Mouse (Mus musculus): ENCODE measurements around the gene Ebpl. TPM values are rescaled to one million over a fixed set of nuclear protein-coding genes. Genes with fewer than 3 reads are reported as not detected.
"Not testable (repeated sequence)": the region's sequence is repeated elsewhere in the genome, so short reads cannot be mapped to it uniquely, and the experiment has no call there.

The Ebpl gene
- polyA plus RNA-seq, 1 experiment: 2.9 TPM

DNA sequence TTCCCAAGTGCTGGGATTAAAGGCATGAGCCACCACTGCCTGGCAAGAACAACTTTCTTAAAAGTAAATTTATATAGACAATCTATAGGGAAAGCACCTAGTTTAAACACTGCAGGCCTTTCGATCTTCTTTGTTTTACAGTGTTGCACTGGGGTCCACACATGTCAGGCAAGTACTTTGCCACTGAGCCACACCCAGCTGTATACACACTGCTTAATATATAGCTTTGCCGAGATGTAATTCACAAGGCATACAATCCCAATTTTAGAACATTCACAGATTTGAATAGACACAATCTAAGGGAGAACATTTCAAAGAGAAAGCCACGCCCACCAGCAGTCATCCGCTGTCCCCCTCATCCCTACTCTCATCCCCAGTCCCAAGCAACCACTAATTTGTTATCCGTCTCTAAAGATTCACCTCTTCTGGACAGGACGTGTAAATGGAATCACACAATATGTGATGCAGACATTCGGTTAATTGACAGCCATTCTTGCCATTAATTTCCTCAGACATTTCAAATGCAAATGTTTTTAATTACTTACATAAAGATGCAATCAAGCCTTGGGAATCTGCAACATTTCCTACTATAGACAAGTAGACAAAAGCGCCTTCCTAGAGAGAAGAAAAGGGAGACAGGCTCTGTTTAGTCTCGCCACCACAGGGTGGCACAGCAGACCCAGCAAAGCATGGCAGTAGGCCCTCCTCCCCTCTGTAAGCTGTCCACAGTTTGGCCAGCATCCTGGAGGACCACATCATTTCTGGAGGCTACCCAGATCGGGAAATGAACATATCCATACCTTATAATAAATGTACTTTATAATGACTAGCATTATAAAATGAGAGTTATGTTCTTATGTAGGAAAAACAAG lies 13.2 kb downstream of the Ebpl start:
- Histone ChIP-seq H3K4me1 (ENCODE audit: control insufficient read depth, insufficient read depth, insufficient read length, low read length) (no peaks in the 10 kb centered on the region), H3K27ac (replicated peaks; ENCODE audit: low read depth, low read length) (no peak overlapping the region), H3K4me3 (ENCODE audit: insufficient read depth, low read depth, low read length) (no peak overlapping the region)

DNA sequence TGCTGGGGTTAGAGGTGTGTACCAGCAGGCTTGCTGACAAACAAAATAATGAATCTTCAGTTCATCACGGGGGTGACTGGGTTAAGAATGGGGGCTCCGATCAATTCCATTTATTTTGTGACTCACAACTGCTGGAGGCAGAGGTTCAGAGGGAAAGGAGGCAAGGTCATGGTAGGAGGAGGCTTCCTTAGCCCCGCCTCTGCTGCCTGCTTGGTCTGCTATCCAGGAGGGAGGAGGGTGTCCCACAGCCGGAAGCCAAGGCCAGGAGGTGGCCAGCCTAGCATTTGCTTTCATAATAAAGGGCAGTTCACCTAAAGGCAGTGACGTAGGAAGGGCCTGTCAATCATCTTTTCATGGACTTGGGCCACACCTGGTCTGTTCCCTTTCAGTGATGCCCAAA lies 15.6 kb downstream of the Ebpl start:
- Histone ChIP-seq H3K4me3 (ENCODE audit: insufficient read depth, low read depth, low read length) (no peak overlapping the region), H3K27ac (replicated peaks; ENCODE audit: low read depth, low read length) (no peak overlapping the region), H3K4me1 (ENCODE audit: control insufficient read depth, insufficient read depth, insufficient read length, low read length) (no peaks in the 10 kb centered on the region)

DNA sequence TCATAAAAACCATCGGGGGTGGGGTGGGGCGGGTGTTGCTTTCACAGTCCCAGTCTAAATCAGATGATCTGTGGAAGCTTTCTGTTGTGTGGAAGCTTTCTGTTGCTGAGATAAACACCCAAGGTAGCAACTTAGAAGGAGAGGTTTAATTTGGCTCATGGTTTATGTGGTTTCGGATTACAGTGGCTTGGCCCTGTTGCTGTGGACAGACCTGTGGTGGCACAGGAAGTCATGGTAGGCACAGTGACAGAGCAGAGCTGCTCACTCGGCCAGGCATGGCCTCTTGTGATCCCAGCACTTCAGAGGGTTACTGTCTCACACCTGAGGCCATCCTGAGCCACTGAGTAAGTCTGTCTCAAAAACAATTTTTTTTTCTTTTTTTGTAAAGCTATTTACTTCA lies 20.9 kb downstream of the Ebpl start:
- H3K4me1 ChIP-seq (ENCODE audit: control insufficient read depth, insufficient read depth, insufficient read length, low read length): no peaks in the 10 kb centered on the region
- H3K4me3 ChIP-seq (ENCODE audit: insufficient read depth, low read depth, low read length): no peak overlapping the region
- H3K27ac ChIP-seq (replicated peaks; ENCODE audit: low read depth, low read length): no peak overlapping the region

DNA sequence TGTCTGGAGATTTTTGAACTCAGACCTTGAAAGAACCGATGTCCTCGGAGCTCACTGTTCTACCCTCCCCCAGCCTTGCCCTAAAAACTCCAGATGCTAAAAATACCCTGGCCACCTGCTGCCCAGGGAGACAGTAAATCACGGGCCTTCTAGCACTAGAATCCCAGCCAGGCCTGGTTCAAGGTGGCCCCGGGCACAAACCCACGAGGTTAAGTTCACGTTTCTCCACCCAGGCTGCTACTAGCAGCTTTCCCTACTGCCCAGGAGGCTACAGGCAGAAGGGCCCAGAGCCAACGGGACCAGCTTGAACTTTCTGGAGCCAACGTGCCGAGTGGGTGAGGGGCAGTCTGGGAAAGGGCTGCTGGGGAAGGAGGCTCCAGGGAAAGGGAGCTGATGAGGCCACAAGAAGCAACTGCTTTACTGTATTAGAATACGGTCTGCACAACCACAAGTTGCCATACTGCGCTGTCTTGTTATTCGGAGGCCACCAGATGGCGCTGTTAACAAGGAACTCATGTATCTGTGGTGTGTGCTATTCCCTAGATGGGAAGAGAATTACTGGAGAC lies 29.2 kb downstream of the Ebpl start:
- Histone ChIP-seq H3K27ac (replicated peaks; ENCODE audit: low read depth, low read length) (no peak overlapping the region), H3K4me1 (ENCODE audit: control insufficient read depth, insufficient read depth, insufficient read length, low read length) (no peaks in the 10 kb centered on the region; the same call in 1 of the 2 replicates), H3K4me3 (ENCODE audit: insufficient read depth, low read depth, low read length) (no peak overlapping the region)

DNA sequence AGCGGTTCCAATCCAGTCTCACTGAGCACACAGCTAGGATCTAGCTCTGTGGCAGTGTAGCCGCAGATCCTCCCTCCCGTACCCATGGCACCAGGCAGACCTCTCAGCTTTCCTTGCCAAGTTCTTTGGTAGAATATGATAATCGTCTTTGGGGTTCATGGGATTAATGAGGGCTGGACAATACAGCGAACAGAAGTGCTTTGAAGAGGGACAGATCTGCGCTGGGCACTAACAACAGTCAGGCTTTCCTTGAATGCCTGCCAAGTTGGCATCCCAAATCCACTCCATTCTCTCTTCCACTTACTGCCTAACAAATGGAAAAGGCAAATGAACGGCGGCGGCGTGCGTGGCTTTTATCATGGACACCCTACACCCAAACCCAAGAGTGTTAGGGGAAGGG lies 29.6 kb downstream of the Ebpl start:
- Histone ChIP-seq H3K4me1 (ENCODE audit: control insufficient read depth, insufficient read depth, insufficient read length, low read length) (no peaks in the 10 kb centered on the region; the same call in 1 of the 2 replicates), H3K27ac (replicated peaks; ENCODE audit: low read depth, low read length) (no peak overlapping the region), H3K4me3 (ENCODE audit: insufficient read depth, low read depth, low read length) (no peak overlapping the region)

DNA sequence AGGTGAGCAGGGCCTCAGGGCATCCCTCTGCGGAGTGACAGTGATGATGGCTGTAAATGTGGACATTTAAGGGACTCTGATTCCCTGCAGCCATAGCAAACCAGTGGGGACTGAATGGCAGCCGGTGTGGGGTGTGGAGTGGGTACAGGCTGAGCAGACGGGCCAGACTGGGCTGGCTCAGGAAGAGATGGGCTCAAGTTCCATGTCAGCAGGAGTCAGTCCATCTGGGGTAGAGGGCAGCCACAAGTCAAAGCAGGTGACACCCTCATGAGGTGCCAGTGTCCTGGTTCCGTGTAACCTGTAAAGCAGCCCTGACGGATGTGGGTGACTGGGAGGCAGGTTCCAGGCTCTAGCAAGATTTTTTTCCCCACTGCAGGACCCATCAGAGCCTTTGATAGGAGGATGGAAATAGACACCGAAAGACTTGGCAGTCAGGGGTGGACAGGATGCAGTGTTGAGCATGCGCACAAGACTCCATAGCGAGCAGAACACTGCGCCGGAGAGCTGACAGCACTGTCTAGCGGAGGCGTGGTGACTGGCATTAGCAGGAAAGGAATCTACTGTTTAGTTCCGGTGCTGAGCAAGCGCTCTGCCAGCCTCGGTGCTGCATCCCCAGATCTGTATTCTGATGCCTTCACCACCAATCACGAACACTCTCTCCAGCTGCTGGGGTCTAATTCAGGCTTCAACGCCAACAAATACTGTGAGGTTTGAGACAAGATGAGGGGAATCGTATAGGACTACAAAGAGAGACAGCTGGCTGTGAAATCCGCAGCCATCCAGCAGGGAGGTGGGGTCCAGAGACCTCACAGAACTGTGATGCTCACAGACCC lies 32.4 kb downstream of the Ebpl start:
- Histone ChIP-seq H3K4me1 (ENCODE audit: control insufficient read depth, insufficient read depth, insufficient read length, low read length) (no peaks in the 10 kb centered on the region; the same call in 1 of the 2 replicates), H3K4me3 (ENCODE audit: insufficient read depth, low read depth, low read length) (no peak overlapping the region)

DNA sequence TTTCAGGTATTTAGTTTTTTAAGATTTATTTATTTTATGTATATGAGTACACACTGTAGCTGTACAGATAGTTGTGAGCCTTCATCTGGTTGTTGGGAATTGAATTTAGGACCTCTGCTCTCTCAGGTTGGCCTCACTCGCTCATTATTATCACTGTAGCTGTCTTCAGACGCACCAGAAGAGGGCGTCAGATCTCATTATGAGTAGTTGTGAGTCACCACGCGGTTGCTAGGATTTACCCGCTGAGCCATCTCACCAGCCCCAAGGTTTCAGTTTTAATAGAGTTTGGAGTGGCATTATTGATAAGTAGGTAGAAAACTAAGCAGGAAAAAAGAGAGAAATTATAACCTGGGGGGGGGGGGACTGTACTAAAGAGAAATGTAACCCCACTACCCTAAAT lies 33.2 kb downstream of the Ebpl start:
- not testable (repeated sequence) for H3K27ac ChIP-seq (replicated peaks; ENCODE audit: low read depth, low read length); H3K4me3 ChIP-seq (ENCODE audit: insufficient read depth, low read depth, low read length); H3K4me1 ChIP-seq (ENCODE audit: control insufficient read depth, insufficient read depth, insufficient read length, low read length)

More for the DNA sequence above, 32.4 kb downstream of the Ebpl start:
- H3K27ac ChIP-seq (replicated peaks; ENCODE audit: low read depth, low read length): no peak overlapping the region

DNA sequence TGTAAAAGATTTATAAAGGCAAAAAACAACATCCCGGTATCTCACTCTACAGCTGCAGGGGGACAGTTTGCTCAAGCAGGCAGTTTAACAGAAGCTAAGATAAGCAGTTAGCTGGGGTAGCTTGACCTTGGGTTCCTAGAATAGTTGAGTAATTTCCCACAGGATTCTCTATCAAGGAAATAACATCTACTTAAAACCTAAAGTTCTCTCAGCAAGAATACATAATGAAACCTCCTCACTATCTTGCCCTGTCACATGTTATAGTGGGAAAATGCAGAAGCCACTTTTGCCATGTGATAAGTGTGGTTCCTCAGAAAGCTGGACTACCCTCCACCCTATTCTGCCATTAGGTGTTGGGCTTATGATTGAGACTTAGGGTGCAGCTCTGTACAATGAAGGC lies 37.5 kb downstream of the Ebpl start:
- H3K4me3 ChIP-seq (ENCODE audit: insufficient read depth, low read depth, low read length): no peak overlapping the region
- no peaks in the 10 kb centered on the region for H3K4me1 ChIP-seq (ENCODE audit: control insufficient read depth, insufficient read depth, insufficient read length, low read length)
- H3K27ac ChIP-seq (replicated peaks; ENCODE audit: low read depth, low read length): no peak overlapping the region

DNA sequence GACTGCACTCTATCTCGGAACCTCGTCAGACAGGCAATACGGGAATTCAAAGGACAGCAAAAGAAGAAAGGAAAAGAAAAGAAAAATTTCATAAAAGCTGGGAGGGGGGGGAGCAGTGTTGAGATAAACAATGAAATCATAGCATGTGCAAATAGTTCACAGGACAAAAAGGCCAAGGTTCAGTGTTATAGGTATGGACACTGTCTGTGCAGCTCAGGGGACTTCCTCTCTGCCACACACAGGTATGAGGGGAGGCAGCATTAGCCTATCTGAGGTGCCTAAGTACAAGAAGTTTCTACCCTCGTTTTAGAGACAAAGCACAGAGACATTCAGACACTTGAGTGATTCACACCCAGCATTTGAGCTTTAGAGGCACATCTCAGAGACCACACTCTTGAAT lies 39.0 kb downstream of the Ebpl start:
- H3K4me1 ChIP-seq (ENCODE audit: control insufficient read depth, insufficient read depth, insufficient read length, low read length): no peaks in the 10 kb centered on the region
- no peak overlapping the region for H3K4me3 ChIP-seq (ENCODE audit: insufficient read depth, low read depth, low read length)
- H3K27ac ChIP-seq (replicated peaks; ENCODE audit: low read depth, low read length): no peak overlapping the region

DNA sequence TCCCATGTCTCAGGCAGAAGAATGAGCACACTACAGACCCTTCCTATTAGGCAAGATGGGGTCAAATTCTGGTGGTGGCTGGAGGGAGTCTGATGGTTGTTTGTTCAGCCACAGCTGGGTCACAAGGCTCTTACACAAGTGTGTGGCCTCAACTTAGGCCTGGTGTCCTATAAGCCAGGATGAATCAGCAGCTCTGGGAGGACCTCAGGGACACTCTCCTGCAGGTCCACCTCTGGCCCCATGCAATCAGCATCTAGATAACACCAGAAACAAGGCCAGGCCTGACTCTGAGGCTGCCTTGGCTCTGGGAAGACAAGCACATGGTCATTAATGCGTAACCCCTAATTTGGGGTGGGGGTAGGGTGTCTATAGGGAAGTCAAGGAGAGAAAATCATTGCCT lies 39.5 kb downstream of the Ebpl start:
- Histone ChIP-seq H3K4me1 (ENCODE audit: control insufficient read depth, insufficient read depth, insufficient read length, low read length) (no peaks in the 10 kb centered on the region), H3K4me3 (ENCODE audit: insufficient read depth, low read depth, low read length) (no peak overlapping the region), H3K27ac (replicated peaks; ENCODE audit: low read depth, low read length) (no peak overlapping the region)

DNA sequence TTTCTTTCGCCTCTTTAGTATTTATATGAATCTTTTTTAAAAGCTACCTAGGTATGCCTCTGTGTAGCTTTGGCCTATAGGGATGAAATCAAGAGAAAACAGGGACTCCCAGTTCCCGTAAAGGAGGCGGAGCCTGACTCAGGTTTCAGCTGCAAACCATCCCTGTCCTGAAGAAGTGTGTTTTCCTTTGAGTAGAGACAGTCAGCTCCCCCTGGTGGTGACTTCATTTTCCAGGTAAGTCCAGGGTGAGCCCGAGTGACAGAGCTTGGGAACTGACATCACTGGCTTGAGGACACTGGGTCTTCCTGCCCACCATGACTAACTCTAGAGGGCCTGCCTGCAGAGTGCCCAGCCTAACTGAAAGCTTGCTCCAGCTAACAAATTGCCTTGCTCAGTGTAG lies 43.4 kb downstream of the Ebpl start:
- Histone ChIP-seq H3K4me1 (ENCODE audit: control insufficient read depth, insufficient read depth, insufficient read length, low read length) (no peaks in the 10 kb centered on the region), H3K4me3 (ENCODE audit: insufficient read depth, low read depth, low read length) (no peak overlapping the region), H3K27ac (replicated peaks; ENCODE audit: low read depth, low read length) (no peak overlapping the region)

DNA sequence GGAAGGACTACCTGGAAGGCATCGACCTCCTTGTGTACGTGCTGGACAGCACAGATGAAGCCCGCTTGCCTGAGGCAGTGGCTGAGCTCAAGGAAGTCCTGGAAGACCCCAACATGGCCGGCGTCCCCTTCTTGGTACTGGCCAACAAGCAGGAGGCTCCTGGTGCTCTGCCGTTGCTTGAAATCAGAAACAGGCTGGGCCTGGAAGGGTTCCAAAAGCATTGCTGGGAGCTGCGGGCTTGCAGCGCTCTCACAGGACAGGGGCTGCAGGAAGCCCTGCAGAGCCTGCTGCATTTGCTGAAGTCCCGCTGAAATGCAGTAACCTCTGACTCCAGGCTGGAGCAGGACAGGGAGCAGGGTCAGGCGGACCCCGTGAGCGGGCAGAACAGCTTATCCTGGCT lies 49.3 kb downstream of the Ebpl start:
- H3K4me1 ChIP-seq (ENCODE audit: control insufficient read depth, insufficient read depth, insufficient read length, low read length): no peaks in the 10 kb centered on the region
- H3K4me3 ChIP-seq (ENCODE audit: insufficient read depth, low read depth, low read length): no peak overlapping the region
- H3K27ac ChIP-seq (replicated peaks; ENCODE audit: low read depth, low read length): no peak overlapping the region

DNA sequence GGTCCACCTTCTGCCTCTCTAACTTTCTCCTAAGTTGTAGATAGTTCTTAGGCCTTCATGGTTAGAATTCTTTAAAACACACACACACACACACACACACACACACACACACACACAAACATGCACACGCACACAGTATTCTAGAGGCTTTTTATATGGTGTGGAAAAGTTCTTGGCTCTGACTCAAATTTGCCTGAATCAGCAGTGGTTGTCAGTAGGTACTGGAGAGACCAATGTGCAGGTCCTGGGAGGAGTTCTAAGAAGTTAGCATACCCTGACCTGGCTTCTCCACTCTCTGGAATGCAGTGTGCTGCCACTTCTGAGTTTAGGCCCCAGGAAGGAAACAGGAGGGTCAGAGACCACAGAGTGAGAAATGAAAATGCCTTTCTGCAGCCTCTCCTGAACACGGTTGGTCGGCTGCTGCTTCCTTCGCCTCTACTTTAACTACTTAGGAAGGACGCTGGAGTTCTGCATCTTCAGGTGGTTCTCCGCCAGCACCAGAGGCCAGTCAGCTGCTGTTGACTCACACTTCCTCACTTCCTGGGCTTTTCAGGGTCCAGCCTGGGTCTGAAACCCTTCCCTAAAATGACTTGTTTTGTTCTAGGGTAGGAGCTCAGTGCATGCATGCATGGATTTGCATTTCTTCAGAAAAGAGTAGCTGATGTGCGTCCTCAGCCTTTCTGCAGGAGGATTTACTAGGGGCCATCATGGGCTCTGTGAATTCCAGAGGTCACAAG lies 50.0 kb downstream of the Ebpl start:
- Histone ChIP-seq H3K4me1 (ENCODE audit: control insufficient read depth, insufficient read depth, insufficient read length, low read length) (no peaks in the 10 kb centered on the region), H3K27ac (replicated peaks; ENCODE audit: low read depth, low read length) (peak overlapping the region; percentile 36), H3K4me3 (ENCODE audit: insufficient read depth, low read depth, low read length) (peak overlapping the region; percentile 23; the same call in 1 of the 2 replicates)

DNA sequence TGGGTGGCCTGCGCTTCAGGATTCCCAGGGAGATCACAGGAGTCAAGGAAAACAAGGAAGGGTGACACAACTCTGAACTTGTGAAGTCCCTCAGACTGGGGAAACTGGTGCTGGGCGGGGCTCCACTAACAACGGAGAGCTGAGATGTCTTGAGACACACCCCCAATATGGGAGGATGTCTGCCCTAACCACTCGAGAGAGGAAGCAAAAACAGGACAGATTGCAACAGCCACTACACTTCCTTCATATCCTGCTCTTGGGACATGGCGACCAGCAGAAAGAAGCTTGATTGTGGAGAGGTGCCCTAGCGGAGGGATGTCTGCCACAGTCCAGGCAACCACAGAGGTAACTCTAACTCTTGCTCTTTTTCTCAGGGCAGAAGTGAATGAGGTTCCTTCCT lies 50.6 kb downstream of the Ebpl start, which contains the start of gene Arl11:
TSS of gene Arl11 (plus strand) at position 161 of the 400 bp plus-strand sequence.
- peak within 1 kb of the TSS; percentile 23; the same call in 1 of the 2 replicates for H3K4me3 ChIP-seq (ENCODE audit: insufficient read depth, low read depth, low read length)
- H3K4me1 ChIP-seq (ENCODE audit: control insufficient read depth, insufficient read depth, insufficient read length, low read length): no peaks in the 10 kb centered on the region
- H3K27ac ChIP-seq (replicated peaks; ENCODE audit: low read depth, low read length): peak within 1 kb of the TSS; percentile 36

All from brown adipose tissue, adult 24 weeks (tissue).